Mouse (Mus musculus) heart, postnatal 0 days (tissue): ENCODE results near the gene Tgm1. TPM values are rescaled to one million over a fixed set of nuclear protein-coding genes. Genes with fewer than 3 reads are reported as not detected.

Experiments
- ATAC-seq: fragments of 200-750 bp; cut with Nextera tagmentation; 2 replicates; pipeline ENCODE4 v1.8.0; 2017; ENCODE audit warnings: low read depth, moderate number of reproducible peaks, moderate library complexity; ENCODE audit not compliant: insufficient read depth
- DNase-seq: peaks from one replicate; pipeline ENCODE4 v3.0.0-alpha.2; 2016; ENCODE audit warnings: low spot score
- H3K27ac ChIP-seq: fragments of 300-500 bp; sonication (generic); 2 replicates; pipeline ENCODE4 v1.5.1; 2014; ENCODE audit warnings: low read depth, mild to moderate bottlenecking
- H3K27me3 ChIP-seq: fragments of 300-500 bp; sonication (generic); 2 replicates; pipeline ENCODE4 v1.6.1; 2014; ENCODE audit warnings: low read length, mixed read lengths; ENCODE audit not compliant: control insufficient read depth, insufficient read depth
- H3K36me3 ChIP-seq: fragments of 300-500 bp; sonication (generic); replicated peaks from 2 replicates; pipeline ENCODE4 v1.6.1; 2014; ENCODE audit warnings: low read length, mixed read lengths; ENCODE audit not compliant: control insufficient read depth, insufficient read depth
- H3K4me1 ChIP-seq: fragments of 300-500 bp; sonication (generic); 2 replicates; pipeline ENCODE4 v1.6.1; 2014; ENCODE audit warnings: antibody characterized with exemption; ENCODE audit not compliant: control insufficient read depth, insufficient read depth
- H3K4me2 ChIP-seq: fragments of 300-500 bp; sonication (generic); 2 replicates; pipeline ENCODE4 v1.6.1; 2014; ENCODE audit warnings: low read depth, mild to moderate bottlenecking, low read length, moderate library complexity
- H3K4me3 ChIP-seq: fragments of 300-500 bp; sonication (generic); 2 replicates; pipeline ENCODE4 v1.5.1; 2014; ENCODE audit warnings: low read depth, low read length
- H3K9ac ChIP-seq: fragments of 300-500 bp; sonication (generic); replicated peaks from 2 replicates; pipeline ENCODE4 v1.6.1; 2014; ENCODE audit warnings: low read depth, low read length, mixed read lengths
- H3K9me3 ChIP-seq: fragments of 300-500 bp; sonication (generic); replicated peaks from 2 replicates; pipeline ENCODE4 v1.6.1; 2016; ENCODE audit warnings: low read length; ENCODE audit not compliant: control insufficient read depth
- CTCF ChIP-seq: IDR thresholded peaks from 2 replicates; pipeline ENCODE4 v1.5.1; 2016; ENCODE audit warnings: antibody characterized with exemption, control low read depth, low read depth
- EP300 ChIP-seq: IDR thresholded peaks from 2 replicates; pipeline ENCODE4 v1.6.1; 2016; ENCODE audit warnings: antibody characterized with exemption, low read depth
- WGBS: fragments of 180-500 bp; shearing (Covaris S2); extraction: QIAGEN DNeasy Blood & Tissue Kit; methylation state at CpG from one replicate; pipeline ENCODE4 v1.1.7; 2014; 5-methylcytosine and 5-hydroxymethylcytosine counted together
- polyA plus RNA-seq: library from polyadenylated mRNA; unstranded; fragments of >200 nt; fragmentation: Nextera tagmentation; extraction: Ambion mirVana; gene quantifications from 2 replicates; pipeline ENCODE4 v1.2.1, GENCODE M21; 2015
- total RNA-seq: library from RNA; depleted of rRNA; stranded (reverse); fragments of >200 nt; gene quantifications from 2 replicates; pipeline ENCODE4 v1.2.3, GENCODE M21; 2014; ENCODE audit warnings: low replicate concordance

The Tgm1 gene
- total and polyA plus RNA-seq, 2 experiments from 2014 or later: 0.27 to 1.3 TPM

GRCm38 (mm10) chr14:55743711-55744110 is 30.0 kb upstream of the Tgm1 start:
- Histone ChIP-seq H3K27me3 (no peaks in the 10 kb centered on the region), H3K4me1 (peaks cover 22% of the 10 kb centered on the region), H3K27ac (no peak overlapping the region), H3K9ac (no peak overlapping the region), H3K9me3 (no peaks in the 10 kb centered on the region), H3K36me3 (peaks cover 44% of the 10 kb centered on the region), H3K4me3 (no peak overlapping the region), H3K4me2 (peak overlapping the region; percentile 14; the same call in 1 of the 2 replicates)
- DNase-seq (peak; percentile 67), ATAC-seq (peak; percentile 64)
- TF ChIP-seq CTCF (peak; percentile 97), EP300 (no peak)
- WGBS: 17% methylated on average over 10 of the region's 10 CpGs

- WGBS: 87% methylated on average over 9 of the region's 9 CpGs
- ATAC-seq: no peak
- no peak overlapping the region for H3K4me3 ChIP-seq
- no peaks in the 10 kb centered on the region for H3K9me3 ChIP-seq
- TF ChIP-seq CTCF: no peak
- no peak for TF ChIP-seq EP300
- H3K27ac ChIP-seq: no peak overlapping the region
- no peaks in the 10 kb centered on the region for H3K27me3 ChIP-seq
- no peaks in the 10 kb centered on the region for H3K4me1 ChIP-seq
- H3K4me2 ChIP-seq: no peak overlapping the region
- H3K9ac ChIP-seq: no peak overlapping the region
- H3K36me3 ChIP-seq: peaks cover 42% of the 10 kb centered on the region
- no peak for DNase-seq
Measured at GRCm38 (mm10) chr14:55737086-55737687, 23.5 kb upstream of the Tgm1 start.

- no peaks in the 10 kb centered on the region for H3K4me1 ChIP-seq
- H3K36me3 ChIP-seq: peaks cover 29% of the 10 kb centered on the region
- no peak overlapping the region for H3K4me2 ChIP-seq
- no peak overlapping the region for H3K4me3 ChIP-seq
- H3K27me3 ChIP-seq: no peaks in the 10 kb centered on the region
- no peak overlapping the region for H3K27ac ChIP-seq
- H3K9me3 ChIP-seq: no peaks in the 10 kb centered on the region
- DNase-seq: no peak
- no peak overlapping the region for H3K9ac ChIP-seq
- WGBS: 74% methylated on average over 4 of the region's 4 CpGs
- ATAC-seq: no peak
- TF ChIP-seq CTCF (no peak), EP300 (no peak)
Measured at GRCm38 (mm10) chr14:55735758-55736157, 22.0 kb upstream of the Tgm1 start.

GRCm38 (mm10) chr14:55735334-55735733 is 21.6 kb upstream of the Tgm1 start:
- Histone ChIP-seq H3K4me2 (no peak overlapping the region), H3K4me1 (no peaks in the 10 kb centered on the region), H3K9me3 (no peaks in the 10 kb centered on the region), H3K4me3 (no peak overlapping the region), H3K36me3 (peaks cover 25% of the 10 kb centered on the region), H3K27ac (no peak overlapping the region), H3K9ac (no peak overlapping the region), H3K27me3 (no peaks in the 10 kb centered on the region)
- no peak for DNase-seq
- 50% methylated on average over 3 of the region's 3 CpGs for WGBS
- TF ChIP-seq EP300: no peak
- TF ChIP-seq CTCF: no peak
- ATAC-seq: no peak

GRCm38 (mm10) chr14:55734869-55735268 is 21.1 kb upstream of the Tgm1 start:
- H3K4me1 ChIP-seq: no peaks in the 10 kb centered on the region
- no peaks in the 10 kb centered on the region for H3K9me3 ChIP-seq
- no peak for ATAC-seq
- no peak overlapping the region for H3K27ac ChIP-seq
- H3K4me2 ChIP-seq: no peak overlapping the region
- WGBS: 68% methylated on average over 7 of the region's 7 CpGs
- peaks cover 20% of the 10 kb centered on the region for H3K36me3 ChIP-seq
- H3K27me3 ChIP-seq: no peaks in the 10 kb centered on the region
- TF ChIP-seq CTCF: no peak
- TF ChIP-seq EP300: no peak
- no peak overlapping the region for H3K9ac ChIP-seq
- DNase-seq: no peak
- no peak overlapping the region for H3K4me3 ChIP-seq

GRCm38 (mm10) chr14:55733889-55734288 is 20.2 kb upstream of the Tgm1 start:
- no peak for ATAC-seq
- H3K4me1 ChIP-seq: no peaks in the 10 kb centered on the region
- H3K27ac ChIP-seq: no peak overlapping the region
- H3K9me3 ChIP-seq: no peaks in the 10 kb centered on the region
- no peak for DNase-seq
- no peaks in the 10 kb centered on the region for H3K27me3 ChIP-seq
- no peak overlapping the region for H3K4me3 ChIP-seq
- peaks cover 11% of the 10 kb centered on the region for H3K36me3 ChIP-seq
- WGBS: 57% methylated on average over 10 of the region's 10 CpGs
- TF ChIP-seq CTCF (no peak), EP300 (no peak)
- H3K4me2 ChIP-seq: no peak overlapping the region
- H3K9ac ChIP-seq: no peak overlapping the region
